Mouse (Mus musculus) olfactory bulb, adult 2 months (tissue): ENCODE data around the gene Mdga1. TPM values are rescaled to one million over a fixed set of nuclear protein-coding genes. Genes with fewer than 3 reads are reported as not detected.

Experiments
- H3K27ac ChIP-seq: fragments of 200-500 bp; 2 replicates; pipeline ENCODE4 v1.5.1; 2012; ENCODE audit warnings: low read depth, low read length; ENCODE audit not compliant: insufficient read depth
- H3K4me1 ChIP-seq: fragments of 200-500 bp; 2 replicates; pipeline ENCODE4 v1.6.1; 2012; ENCODE audit warnings: low read length; ENCODE audit not compliant: control insufficient read depth, insufficient read depth
- H3K4me3 ChIP-seq: fragments of 200-500 bp; 2 replicates; pipeline ENCODE4 v1.5.1; 2012; ENCODE audit warnings: mild to moderate bottlenecking, low read depth, low read length, moderate library complexity; ENCODE audit not compliant: insufficient read depth
- CTCF ChIP-seq: fragments of 200-500 bp; IDR thresholded peaks from 2 replicates; pipeline ENCODE4 v1.5.1; 2012; ENCODE audit warnings: low read depth, mild to moderate bottlenecking, low read length, moderate library complexity; ENCODE audit not compliant: insufficient read depth
- POLR2A ChIP-seq: fragments of 200-500 bp; IDR thresholded peaks from 2 replicates; pipeline ENCODE4 v1.6.1; 2012; ENCODE audit warnings: mild to moderate bottlenecking, low read depth, low read length, moderate library complexity; ENCODE audit not compliant: insufficient read depth
- WGBS: fragments of 180-500 bp; shearing (Covaris S2); methylation state at CpG from one replicate; pipeline ENCODE4 v1.1.7; 2018; 5-methylcytosine and 5-hydroxymethylcytosine counted together
- polyA plus RNA-seq: library from polyadenylated mRNA; stranded (reverse); fragments of >200 nt; gene quantifications from 2 replicates; pipeline ENCODE4 v1.2.4, GENCODE M21; 2012; ENCODE audit warnings: low replicate concordance; ENCODE audit not compliant: missing spikeins, insufficient read depth, insufficient read length

Gene Mdga1
- polyA plus RNA-seq, 1 experiment, result not detected

GRCm38 (mm10) chr17:29896181-29897054 is 73.5 kb downstream of the Mdga1 start:
- peaks cover 3% of the 10 kb centered on the region for H3K4me1 ChIP-seq
- H3K4me3 ChIP-seq, result no peak overlapping the region
- WGBS, result 23% methylated on average over 7 of the region's 7 CpGs
- no peak overlapping the region for H3K27ac ChIP-seq
- TF ChIP-seq POLR2A (no peak), CTCF (no peak)

GRCm38 (mm10) chr17:29895566-29895965 is 74.3 kb downstream of the Mdga1 start:
- peaks cover 7% of the 10 kb centered on the region for H3K4me1 ChIP-seq
- no peak overlapping the region for H3K4me3 ChIP-seq
- TF ChIP-seq CTCF, result no peak
- no peak for TF ChIP-seq POLR2A
- 93% methylated on average over 5 of the region's 5 CpGs for WGBS
- H3K27ac ChIP-seq, result no peak overlapping the region

GRCm38 (mm10) chr17:29894965-29895364 is 74.9 kb downstream of the Mdga1 start:
- no peak for TF ChIP-seq POLR2A
- no peak for TF ChIP-seq CTCF
- H3K27ac ChIP-seq, result no peak overlapping the region
- 83% methylated on average over 5 of the region's 5 CpGs for WGBS
- no peak overlapping the region for H3K4me3 ChIP-seq
- peaks cover 10% of the 10 kb centered on the region for H3K4me1 ChIP-seq

- Histone ChIP-seq H3K4me1 (peaks cover 40% of the 10 kb centered on the region), H3K4me3 (no peak overlapping the region), H3K27ac (no peak overlapping the region)
- no peak for TF ChIP-seq POLR2A
- no peak for TF ChIP-seq CTCF
- WGBS, result 63% methylated on average over 7 of the region's 7 CpGs
Measured at GRCm38 (mm10) chr17:29890451-29891110, 79.3 kb downstream of the Mdga1 start.

- no peak; the same call in 1 of the 2 replicates for TF ChIP-seq POLR2A
- TF ChIP-seq CTCF, result no peak
- Histone ChIP-seq H3K27ac (0 out of 2 replicates have a peak overlapping the region, but pooled peaks have one; percentile 18), H3K4me3 (peak overlapping the region; percentile 55), H3K4me1 (peaks cover 40% of the 10 kb centered on the region)
- 3% methylated on average over 67 of the region's 67 CpGs for WGBS
Measured at GRCm38 (mm10) chr17:29888981-29889980, 80.6 kb downstream of the Mdga1 start.

GRCm38 (mm10) chr17:29887881-29888826 is 81.7 kb downstream of the Mdga1 start:
- under 1% methylated on average over 92 of the region's 93 CpGs for WGBS
- Histone ChIP-seq H3K4me3 (peak overlapping the region; percentile 55), H3K4me1 (peaks cover 40% of the 10 kb centered on the region), H3K27ac (no peak overlapping the region)
- TF ChIP-seq CTCF (no peak), POLR2A (no peak)

GRCm38 (mm10) chr17:29887271-29887880 is 82.5 kb downstream of the Mdga1 start:
- Histone ChIP-seq H3K4me1 (peaks cover 40% of the 10 kb centered on the region), H3K27ac (no peak overlapping the region), H3K4me3 (peak overlapping the region; percentile 55)
- under 1% methylated on average over 57 of the region's 57 CpGs for whole genome bisulfite sequencing
- TF ChIP-seq CTCF (no peak), POLR2A (no peak)

GRCm38 (mm10) chr17:29886655-29887251 is 83.1 kb downstream of the Mdga1 start:
- 2% methylated on average over 39 of the region's 39 CpGs for WGBS

More at GRCm38 (mm10) chr17:29886655-29887251, 83.1 kb downstream of the Mdga1 start:
- TF ChIP-seq POLR2A, result no peak
- TF ChIP-seq CTCF, result no peak
- H3K4me3 ChIP-seq, result peak overlapping the region; percentile 55
- H3K4me1 ChIP-seq, result peaks cover 40% of the 10 kb centered on the region
- no peak overlapping the region for H3K27ac ChIP-seq
